Mouse (Mus musculus): ENCODE data around the gene Zfp950. TPM values are rescaled to one million over a fixed set of nuclear protein-coding genes. Genes with fewer than 3 reads are reported as not detected.

Zfp950 gene
- polyA plus RNA-seq, 1 experiment from 2014 or later: 40.8 TPM

DNA sequence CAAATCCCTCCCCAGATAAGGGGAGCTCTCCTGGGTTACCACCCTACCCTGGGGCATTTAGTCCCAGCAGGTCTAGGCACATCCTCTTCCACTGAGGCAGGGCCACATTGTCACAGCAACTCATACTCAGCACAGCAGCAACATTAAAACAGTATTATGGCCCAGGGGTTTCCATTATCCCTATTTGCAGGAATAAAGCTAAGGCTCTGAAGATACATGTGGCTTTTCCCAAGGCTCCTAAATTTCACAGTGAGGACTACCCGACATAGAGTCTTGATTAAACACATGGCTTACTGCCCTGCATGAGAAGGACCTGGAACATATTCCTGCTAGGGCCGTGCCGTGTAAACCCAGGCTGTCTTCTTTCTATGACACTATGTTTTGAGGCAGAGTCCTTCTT, 51.6 kb downstream of the Zfp950 start:
- Histone ChIP-seq H3K36me3 (replicated peaks) (0 out of 2 replicates have a peak, but pooled peaks cover 4% of the 10 kb centered on the region), H3K9me3 (no peaks in the 10 kb centered on the region), H3K4me2 (no peak overlapping the region), H3K9ac (no peak overlapping the region), H3K4me1 (no peaks in the 10 kb centered on the region), H3K4me3 (replicated peaks) (no peak overlapping the region), H3K27me3 (no peaks in the 10 kb centered on the region), H3K27ac (no peak overlapping the region)
- ATAC-seq (ENCODE audit: low FRiP score): no peak
- WGBS: 87% methylated on average over 3 of the region's 3 CpGs

DNA sequence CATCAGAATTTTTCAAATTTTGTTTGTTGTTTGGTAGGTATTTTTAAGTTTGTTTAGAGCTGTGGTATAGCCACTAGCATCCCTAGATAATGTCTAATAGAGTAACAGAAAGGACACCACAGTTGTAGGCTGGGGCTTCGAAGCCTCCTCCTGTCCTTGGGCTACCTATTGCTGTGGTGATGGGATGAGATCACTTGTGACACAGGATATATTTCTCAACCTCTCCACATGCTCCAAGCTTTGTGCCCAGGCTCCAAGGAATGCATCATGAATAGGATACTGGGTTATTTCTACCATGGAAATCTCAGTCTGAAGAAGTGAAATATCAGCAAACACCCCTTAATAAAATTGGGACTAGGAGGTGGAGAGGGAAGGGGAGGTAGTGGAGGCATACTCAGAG, 52.9 kb downstream of the Zfp950 start:
- Histone ChIP-seq H3K4me3 (replicated peaks) (no peak overlapping the region), H3K4me2 (no peak overlapping the region), H3K9me3 (no peaks in the 10 kb centered on the region), H3K27me3 (no peaks in the 10 kb centered on the region), H3K27ac (no peak overlapping the region), H3K36me3 (replicated peaks) (0 out of 2 replicates have a peak, but pooled peaks cover 4% of the 10 kb centered on the region), H3K9ac (no peak overlapping the region), H3K4me1 (no peaks in the 10 kb centered on the region)
- ATAC-seq (ENCODE audit: low FRiP score): no peak
- WGBS: 93% methylated on average over 1 of the region's 1 CpGs

DNA sequence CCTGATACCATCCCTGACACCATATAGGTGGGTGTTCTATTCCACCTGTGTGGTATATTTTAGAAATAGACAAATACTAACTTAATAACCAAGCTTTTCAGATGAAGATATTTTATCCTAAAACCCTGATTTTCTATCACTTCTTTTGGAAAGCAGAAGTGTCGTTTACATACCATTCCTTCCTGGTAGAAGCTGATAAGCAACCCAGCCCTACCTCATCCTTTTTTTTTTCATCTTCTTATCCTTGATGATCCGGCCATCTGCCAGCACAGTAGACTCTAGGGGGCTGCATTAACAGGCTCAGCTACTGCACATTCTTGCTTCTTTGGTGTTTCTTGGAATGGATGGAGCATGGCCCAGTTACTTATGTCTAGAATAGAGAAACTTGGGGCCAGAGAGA, 55.4 kb downstream of the Zfp950 start:
- ATAC-seq (ENCODE audit: low FRiP score): no peak
- H3K4me3 ChIP-seq (replicated peaks): no peak overlapping the region
- H3K27ac ChIP-seq: no peak overlapping the region
- no peaks in the 10 kb centered on the region for H3K4me1 ChIP-seq
- no peak overlapping the region for H3K9ac ChIP-seq
- no peaks in the 10 kb centered on the region for H3K27me3 ChIP-seq
- peaks cover 10% of the 10 kb centered on the region; the same call in 1 of the 2 replicates for H3K36me3 ChIP-seq (replicated peaks)
- H3K4me2 ChIP-seq: no peak overlapping the region
- WGBS: 88% methylated on average over 2 of the region's 2 CpGs
- no peaks in the 10 kb centered on the region for H3K9me3 ChIP-seq

DNA sequence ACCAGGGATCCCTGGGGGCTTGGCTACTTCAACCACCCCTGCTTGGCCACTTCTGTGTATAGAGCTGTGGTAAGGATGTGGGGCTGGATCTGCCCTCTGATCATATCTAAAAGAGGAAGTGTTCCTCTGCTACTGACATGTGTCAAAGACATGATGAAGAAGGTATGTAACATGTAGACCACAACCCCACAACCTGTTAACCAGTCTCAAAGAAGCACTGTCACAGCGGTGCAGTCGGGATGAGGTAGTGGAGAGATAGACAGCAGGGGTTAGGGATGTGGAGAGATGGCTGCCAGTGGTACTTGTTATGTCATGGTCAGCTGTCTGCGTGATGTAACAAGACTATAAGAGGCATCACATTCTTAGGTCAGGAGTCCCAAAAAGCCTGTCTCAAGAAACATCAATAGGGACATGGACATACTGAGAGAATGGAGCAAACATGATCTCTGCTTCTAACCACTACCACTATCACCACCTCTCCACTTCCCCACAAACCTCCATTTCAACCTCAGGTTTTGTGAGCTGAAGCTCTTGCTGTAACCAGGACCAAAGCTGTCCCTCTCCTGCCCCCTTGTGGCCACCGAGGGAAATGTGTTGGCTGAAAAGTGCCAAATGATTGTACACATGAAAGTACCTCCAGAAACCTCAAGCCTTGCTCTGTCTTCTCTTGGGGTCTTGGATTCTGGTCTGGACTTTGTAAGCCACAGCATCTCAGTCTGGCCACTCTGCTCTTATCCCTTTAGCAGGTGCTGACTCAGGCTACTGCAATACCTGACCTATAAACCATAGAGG, 56.3 kb downstream of the Zfp950 start:
- H3K27ac ChIP-seq: no peak overlapping the region
- WGBS: 51% methylated on average over 4 of the region's 4 CpGs
- peak; percentile 72; the same call in 1 of the 2 replicates for ATAC-seq (ENCODE audit: low FRiP score)
- no peak overlapping the region for H3K9ac ChIP-seq
- H3K4me2 ChIP-seq: no peak overlapping the region
- H3K4me1 ChIP-seq: no peaks in the 10 kb centered on the region
- no peaks in the 10 kb centered on the region for H3K9me3 ChIP-seq
- no peak overlapping the region for H3K4me3 ChIP-seq (replicated peaks)
- peaks cover 14% of the 10 kb centered on the region; the same call in 1 of the 2 replicates for H3K36me3 ChIP-seq (replicated peaks)
- no peaks in the 10 kb centered on the region for H3K27me3 ChIP-seq

DNA sequence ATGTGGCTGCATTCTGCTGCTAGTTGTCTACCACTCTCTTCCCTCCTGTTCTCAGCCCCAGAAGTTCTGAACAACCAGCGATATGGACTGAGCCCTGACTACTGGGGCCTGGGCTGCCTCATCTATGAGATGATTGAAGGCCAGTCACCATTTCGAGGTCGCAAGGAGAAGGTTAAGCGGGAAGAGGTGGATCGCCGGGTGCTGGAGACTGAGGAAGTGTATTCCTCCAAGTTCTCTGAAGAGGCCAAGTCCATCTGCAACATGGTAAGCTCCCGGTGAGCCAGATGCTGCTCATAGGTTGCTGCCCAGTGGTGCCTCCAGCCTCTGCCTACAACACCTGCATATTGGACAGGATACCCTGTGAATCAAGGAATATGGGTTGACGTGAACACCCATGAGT, 57.6 kb downstream of the Zfp950 start:
- H3K4me3 ChIP-seq (replicated peaks): no peak overlapping the region
- H3K27ac ChIP-seq: no peak overlapping the region
- no peak overlapping the region for H3K4me2 ChIP-seq
- peaks cover 14% of the 10 kb centered on the region; the same call in 1 of the 2 replicates for H3K36me3 ChIP-seq (replicated peaks)
- no peak for ATAC-seq (ENCODE audit: low FRiP score)
- H3K4me1 ChIP-seq: no peaks in the 10 kb centered on the region
- H3K9ac ChIP-seq: no peak overlapping the region
- no peaks in the 10 kb centered on the region for H3K9me3 ChIP-seq
- H3K27me3 ChIP-seq: no peaks in the 10 kb centered on the region
- 92% methylated on average over 8 of the region's 8 CpGs for WGBS

DNA sequence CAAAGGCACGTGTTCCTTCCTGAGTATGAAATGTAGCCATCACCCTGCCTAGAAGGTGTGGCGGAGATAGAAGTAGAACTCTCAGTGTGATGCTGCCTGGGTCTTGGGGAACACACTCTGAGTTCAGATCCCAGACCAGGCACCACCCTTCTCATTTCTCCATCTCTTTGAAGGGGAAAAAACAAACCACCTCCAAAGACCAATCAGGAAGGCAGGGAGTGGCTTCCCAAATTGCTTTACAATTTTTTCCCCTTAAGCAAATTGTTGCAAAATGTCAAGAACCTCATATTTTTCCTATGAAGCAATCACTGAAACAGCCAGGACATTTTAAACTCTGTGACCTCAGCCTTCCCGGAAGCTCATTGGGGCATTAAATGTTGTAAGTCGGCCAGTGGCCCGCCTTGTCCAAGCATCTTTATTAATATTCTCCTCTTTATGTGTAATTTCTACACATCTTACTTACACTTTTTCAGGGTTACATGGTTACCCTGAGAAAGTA, 60.3 kb downstream of the Zfp950 start:
- no peak overlapping the region for H3K4me3 ChIP-seq (replicated peaks)
- H3K27ac ChIP-seq: no peak overlapping the region
- H3K4me2 ChIP-seq: no peak overlapping the region
- H3K36me3 ChIP-seq (replicated peaks): peaks cover 10% of the 10 kb centered on the region; the same call in 1 of the 2 replicates
- 96% methylated on average over 5 of the region's 5 CpGs for WGBS
- H3K27me3 ChIP-seq: no peaks in the 10 kb centered on the region
- no peak overlapping the region for H3K9ac ChIP-seq
- ATAC-seq (ENCODE audit: low FRiP score): no peak
- no peaks in the 10 kb centered on the region for H3K9me3 ChIP-seq
- no peaks in the 10 kb centered on the region for H3K4me1 ChIP-seq

DNA sequence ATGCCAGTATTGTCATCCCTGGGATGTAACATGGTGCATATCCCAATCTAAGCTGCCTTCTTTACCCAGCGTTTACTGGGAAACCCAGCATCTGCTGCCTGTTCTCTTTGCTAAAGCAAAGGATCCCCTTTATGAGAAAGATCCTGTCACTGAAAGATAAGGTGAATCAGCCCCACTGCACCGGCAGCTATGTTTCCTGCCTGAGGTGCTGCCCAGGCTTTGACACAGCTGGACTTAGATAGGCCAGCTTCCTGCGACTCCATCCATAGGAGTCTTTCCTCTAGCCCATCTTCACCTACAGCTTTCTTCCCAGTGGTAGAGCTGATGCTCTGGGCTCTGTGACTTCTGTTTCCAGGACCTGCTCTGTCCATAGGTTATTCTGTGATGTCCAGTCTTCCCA, 62.0 kb downstream of the Zfp950 start:
- Histone ChIP-seq H3K27ac (no peak overlapping the region), H3K4me2 (no peak overlapping the region), H3K27me3 (no peaks in the 10 kb centered on the region), H3K9ac (no peak overlapping the region), H3K4me3 (replicated peaks) (no peak overlapping the region), H3K4me1 (no peaks in the 10 kb centered on the region), H3K36me3 (replicated peaks) (peaks cover 10% of the 10 kb centered on the region; the same call in 1 of the 2 replicates), H3K9me3 (no peaks in the 10 kb centered on the region)
- 97% methylated on average over 3 of the region's 3 CpGs for WGBS
- no peak for ATAC-seq (ENCODE audit: low FRiP score)

DNA sequence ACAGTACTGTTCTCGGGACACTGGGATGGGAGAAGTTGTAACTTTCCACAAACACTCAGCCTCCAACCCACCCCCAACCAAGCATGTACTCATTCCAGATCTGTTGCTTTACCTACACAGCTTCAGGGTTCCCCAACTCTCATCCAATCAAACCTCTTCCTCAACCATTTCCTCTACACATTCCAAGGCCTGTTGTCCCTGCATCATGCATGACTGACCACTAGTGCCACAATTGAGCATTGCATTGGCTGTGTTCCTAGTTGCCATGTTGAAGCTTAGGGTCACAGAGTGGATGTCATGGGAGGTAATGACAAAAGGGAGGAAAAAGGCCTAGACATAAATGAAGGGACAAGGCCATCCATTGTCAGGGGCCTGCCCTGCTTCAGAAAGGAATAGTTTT, 75.6 kb downstream of the Zfp950 start:
- Histone ChIP-seq H3K27ac (no peak overlapping the region), H3K36me3 (replicated peaks) (no peaks in the 10 kb centered on the region), H3K4me3 (replicated peaks) (no peak overlapping the region), H3K27me3 (no peaks in the 10 kb centered on the region), H3K9me3 (no peaks in the 10 kb centered on the region), H3K4me1 (no peaks in the 10 kb centered on the region), H3K4me2 (no peak overlapping the region), H3K9ac (no peak overlapping the region)
- WGBS: 88% methylated on average over 1 of the region's 1 CpGs
- ATAC-seq (ENCODE audit: low FRiP score): no peak

DNA sequence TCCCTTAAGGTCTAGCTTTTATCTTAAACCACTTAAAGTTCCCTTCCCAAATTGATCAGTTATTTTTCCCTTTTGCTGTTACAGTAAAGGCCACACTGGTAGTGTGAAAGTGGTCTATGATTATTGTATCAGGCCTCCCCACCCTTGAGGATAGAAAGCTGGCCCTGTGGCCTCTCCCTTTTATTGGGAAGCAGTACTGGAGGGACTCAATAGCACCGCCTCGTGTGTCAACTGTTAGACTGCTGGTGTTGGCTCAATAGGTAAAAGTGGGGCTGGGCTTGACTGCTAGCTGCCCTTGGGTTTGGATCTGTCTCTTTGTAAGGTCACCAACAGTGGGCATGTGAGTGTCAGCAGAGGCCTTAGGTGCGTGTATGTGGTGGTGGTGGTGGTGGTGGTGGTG, 76.3 kb downstream of the Zfp950 start:
- H3K9me3 ChIP-seq: no peaks in the 10 kb centered on the region
- no peak overlapping the region for H3K27ac ChIP-seq
- no peak for ATAC-seq (ENCODE audit: low FRiP score)
- no peaks in the 10 kb centered on the region for H3K36me3 ChIP-seq (replicated peaks)
- no peaks in the 10 kb centered on the region for H3K4me1 ChIP-seq
- H3K9ac ChIP-seq: no peak overlapping the region
- H3K27me3 ChIP-seq: no peaks in the 10 kb centered on the region
- 89% methylated on average over 3 of the region's 3 CpGs for WGBS
- H3K4me3 ChIP-seq (replicated peaks): no peak overlapping the region
- no peak overlapping the region for H3K4me2 ChIP-seq

DNA sequence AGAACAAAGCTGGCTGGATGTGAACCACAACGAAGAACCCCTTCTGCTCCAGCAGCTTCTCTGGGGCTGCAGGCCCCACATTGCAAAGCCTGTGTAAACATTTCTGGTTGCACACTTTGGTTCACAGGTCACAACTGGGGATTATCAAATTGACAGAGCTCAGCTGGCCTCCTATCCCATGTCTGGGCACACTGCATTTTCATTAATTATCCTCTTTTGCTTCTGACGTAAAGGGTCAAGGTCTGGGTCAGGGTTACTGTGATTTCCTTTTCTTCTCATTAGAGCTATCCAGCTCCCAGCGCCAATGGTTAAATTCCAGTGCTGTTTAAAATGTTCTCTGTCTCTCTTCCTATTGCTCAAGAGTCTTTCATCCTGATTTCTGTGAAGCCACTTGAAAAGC, 83.1 kb downstream of the Zfp950 start:
- no peak overlapping the region for H3K4me2 ChIP-seq
- H3K36me3 ChIP-seq (replicated peaks): no peaks in the 10 kb centered on the region
- H3K4me1 ChIP-seq: peaks cover 5% of the 10 kb centered on the region; the same call in 1 of the 2 replicates
- no peaks in the 10 kb centered on the region for H3K27me3 ChIP-seq
- no peak overlapping the region for H3K4me3 ChIP-seq (replicated peaks)
- H3K9me3 ChIP-seq: no peaks in the 10 kb centered on the region
- no peak overlapping the region for H3K27ac ChIP-seq
- WGBS: 43% methylated on average over 3 of the region's 3 CpGs
- H3K9ac ChIP-seq: no peak overlapping the region
- ATAC-seq (ENCODE audit: low FRiP score): no peak

DNA sequence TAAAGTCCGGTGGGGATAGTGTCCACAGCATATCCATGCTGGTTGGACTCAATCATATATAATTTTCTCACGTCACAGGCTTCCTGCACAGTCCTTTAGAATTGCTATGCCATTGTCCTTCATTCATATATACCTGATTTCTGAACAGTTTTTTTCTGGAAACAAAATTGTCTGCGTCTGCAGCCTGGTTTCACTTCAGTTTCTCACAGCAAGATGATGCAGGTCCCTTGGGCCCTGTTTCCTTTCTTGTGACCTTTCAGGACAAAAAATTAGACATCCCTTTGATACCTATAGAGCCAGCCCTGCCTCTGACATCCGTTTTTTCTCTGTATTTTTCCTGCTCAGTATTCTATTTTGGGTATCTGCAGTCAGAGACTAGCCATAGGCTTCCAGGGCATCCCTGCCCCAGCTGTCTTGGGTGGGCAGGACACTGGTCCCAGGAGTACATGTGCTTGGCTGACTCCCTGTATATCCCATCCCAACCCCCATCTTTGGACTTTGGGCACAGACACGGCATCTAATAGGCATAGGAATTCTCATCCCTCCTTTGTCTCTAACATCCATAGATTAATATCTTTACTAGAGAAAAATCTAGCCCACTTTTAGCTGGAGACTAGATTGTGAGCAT, 83.7 kb downstream of the Zfp950 start:
- WGBS: 76% methylated on average over 5 of the region's 5 CpGs
- Histone ChIP-seq H3K4me3 (replicated peaks) (no peak overlapping the region), H3K9me3 (no peaks in the 10 kb centered on the region), H3K4me1 (peaks cover 5% of the 10 kb centered on the region; the same call in 1 of the 2 replicates), H3K36me3 (replicated peaks) (no peaks in the 10 kb centered on the region), H3K9ac (no peak overlapping the region), H3K27me3 (no peaks in the 10 kb centered on the region), H3K27ac (no peak overlapping the region), H3K4me2 (no peak overlapping the region)
- ATAC-seq (ENCODE audit: low FRiP score): no peak

DNA sequence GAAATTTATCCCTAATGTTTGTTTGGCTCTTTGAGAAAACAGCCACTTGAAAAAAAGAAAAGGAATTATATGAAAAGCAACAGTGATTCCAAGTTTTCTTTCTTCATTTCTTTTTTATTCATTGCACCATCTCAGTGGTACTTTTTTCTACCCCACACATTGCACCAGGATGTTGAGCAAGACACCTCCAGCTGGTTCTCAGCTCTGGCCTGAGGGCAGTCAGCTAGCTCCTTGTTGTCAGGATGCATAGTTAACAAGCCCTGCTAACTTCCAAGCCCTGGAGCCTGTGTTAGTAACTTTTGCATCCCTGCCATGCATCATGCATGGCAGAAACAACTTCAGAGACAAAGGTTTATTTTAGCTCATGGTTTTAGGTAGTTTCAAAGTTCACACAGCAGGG, 87.9 kb downstream of the Zfp950 start:
- Histone ChIP-seq H3K36me3 (replicated peaks) (no peaks in the 10 kb centered on the region), H3K4me2 (no peak overlapping the region), H3K9me3 (no peaks in the 10 kb centered on the region), H3K4me1 (peaks cover 5% of the 10 kb centered on the region; the same call in 1 of the 2 replicates), H3K4me3 (replicated peaks) (no peak overlapping the region), H3K9ac (no peak overlapping the region), H3K27me3 (no peaks in the 10 kb centered on the region), H3K27ac (no peak overlapping the region)
- ATAC-seq (ENCODE audit: low FRiP score): no peak

DNA sequence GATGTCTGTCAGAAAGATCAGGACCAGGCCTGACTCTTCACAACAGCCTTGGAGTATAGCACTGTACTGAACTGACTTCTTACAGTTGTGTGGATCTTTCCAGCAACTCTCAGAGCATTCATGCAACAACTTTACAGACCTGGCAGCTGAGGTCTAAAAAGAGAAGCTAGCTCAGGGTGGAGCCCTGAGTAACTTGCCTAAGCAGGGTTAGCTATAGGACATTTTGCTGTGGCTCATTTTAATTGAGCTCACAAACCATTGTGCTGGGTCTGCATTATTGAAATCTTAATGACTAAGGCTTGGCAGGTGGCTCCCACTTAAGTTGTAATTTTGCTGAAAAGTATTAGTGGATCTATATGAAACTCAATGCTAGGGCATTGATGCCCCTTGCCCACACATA, 88.6 kb downstream of the Zfp950 start:
- Histone ChIP-seq H3K4me3 (replicated peaks) (no peak overlapping the region), H3K36me3 (replicated peaks) (no peaks in the 10 kb centered on the region), H3K9me3 (no peaks in the 10 kb centered on the region), H3K4me2 (no peak overlapping the region), H3K9ac (no peak overlapping the region), H3K27me3 (no peaks in the 10 kb centered on the region), H3K4me1 (no peaks in the 10 kb centered on the region), H3K27ac (no peak overlapping the region)
- no peak for ATAC-seq (ENCODE audit: low FRiP score)

All from forebrain, embryonic 12.5 days (tissue).